8 mouse cellular contexts compared by ENCODE assay signal in genomic region chr9:61214943-61215342, GRCm38 (mm10).
DNase-seq lines count a peak whose midpoint lies in the region; ATAC-seq lines count a peak whose summit lies in the region.

No protein-coding gene starts in this region.

- no peak for ATAC-seq in forebrain, embryonic 12.5 days (ENCODE audit: low FRiP score)
- ATAC-seq in forebrain, embryonic 15.5 days (replicated peaks) = no peak
- 0 out of 2 replicates have a peak, but pooled peaks have one; percentile 52 for ATAC-seq in limb, embryonic 15.5 days (ENCODE audit: insufficient number of reproducible peaks, low FRiP score, low TSS enrichment, low read depth)
- no peak for ATAC-seq in frontal cortex, adult (ENCODE audit: low TSS enrichment)
- no peak for ATAC-seq in forebrain, embryonic 14.5 days

- peaks cover 30% of the 10 kb centered on the region for H3K27me3 ChIP-seq in forebrain, embryonic 12.5 days
- no peaks in the 10 kb centered on the region for H3K27me3 ChIP-seq in forebrain, embryonic 15.5 days
- H3K27me3 ChIP-seq in limb, embryonic 15.5 days = peaks cover 8% of the 10 kb centered on the region; the same call in 1 of the 2 replicates
- no peaks in the 10 kb centered on the region for H3K27me3 ChIP-seq in forebrain, embryonic 14.5 days (replicated peaks; ENCODE audit: control insufficient read depth, insufficient read depth, low read length)

- H3K4me1 ChIP-seq in forebrain, embryonic 12.5 days = peaks cover 25% of the 10 kb centered on the region
- H3K4me1 ChIP-seq in forebrain, embryonic 15.5 days = peaks cover 18% of the 10 kb centered on the region
- H3K4me1 ChIP-seq in brown adipose tissue, adult 24 weeks (ENCODE audit: control insufficient read depth, insufficient read depth, insufficient read length, low read length) = peaks cover 19% of the 10 kb centered on the region
- H3K4me1 ChIP-seq in limb, embryonic 15.5 days = peaks cover 11% of the 10 kb centered on the region; the same call in 1 of the 2 replicates
- H3K4me1 ChIP-seq in forebrain, embryonic 14.5 days (ENCODE audit: control insufficient read depth, insufficient read depth, low read length) = peaks cover 20% of the 10 kb centered on the region

- H3K27ac ChIP-seq in forebrain, embryonic 12.5 days = peak overlapping the region; percentile 48; the same call in 1 of the 2 replicates
- H3K27ac ChIP-seq in forebrain, embryonic 15.5 days (replicated peaks) = no peak overlapping the region
- peak overlapping the region; percentile 7; the same call in 1 of the 2 replicates for H3K27ac ChIP-seq in brown adipose tissue, adult 24 weeks (replicated peaks; ENCODE audit: low read depth, low read length)
- peak overlapping the region; percentile 14; the same call in 1 of the 2 replicates for H3K27ac ChIP-seq in limb, embryonic 15.5 days
- no peak overlapping the region for H3K27ac ChIP-seq in forebrain, embryonic 14.5 days (ENCODE audit: low read depth, low read length)

- H3K4me2 ChIP-seq in forebrain, embryonic 12.5 days = no peak overlapping the region
- H3K4me2 ChIP-seq in forebrain, embryonic 15.5 days (replicated peaks) = no peak overlapping the region
- no peak overlapping the region for H3K4me2 ChIP-seq in limb, embryonic 15.5 days
- H3K4me2 ChIP-seq in forebrain, embryonic 14.5 days (ENCODE audit: low read length) = no peak overlapping the region

- intact Hi-C loops in heart, postnatal 14 days (cut with DNase I) = loop anchor here (2.0 to 5.0 kb wide), 2 partner anchors 158 to 168 kb away; partner anchors contain the start of gene Tle3

- H3K9me3 ChIP-seq in forebrain, embryonic 12.5 days = no peaks in the 10 kb centered on the region
- no peaks in the 10 kb centered on the region for H3K9me3 ChIP-seq in forebrain, embryonic 15.5 days
- no peaks in the 10 kb centered on the region for H3K9me3 ChIP-seq in limb, embryonic 15.5 days
- H3K9me3 ChIP-seq in forebrain, embryonic 14.5 days (replicated peaks; ENCODE audit: control insufficient read depth, low read length) = no peaks in the 10 kb centered on the region

- no peaks in the 10 kb centered on the region for H3K36me3 ChIP-seq in forebrain, embryonic 12.5 days (replicated peaks)
- H3K36me3 ChIP-seq in forebrain, embryonic 15.5 days = no peaks in the 10 kb centered on the region
- no peaks in the 10 kb centered on the region for H3K36me3 ChIP-seq in limb, embryonic 15.5 days
- H3K36me3 ChIP-seq in forebrain, embryonic 14.5 days (ENCODE audit: control insufficient read depth, insufficient read depth, low read length) = no peaks in the 10 kb centered on the region

- H3K4me3 ChIP-seq in forebrain, embryonic 12.5 days (replicated peaks) = no peak overlapping the region
- H3K4me3 ChIP-seq in forebrain, embryonic 15.5 days = no peak overlapping the region
- no peak overlapping the region for H3K4me3 ChIP-seq in brown adipose tissue, adult 24 weeks (ENCODE audit: insufficient read depth, low read depth, low read length)
- no peak overlapping the region for H3K4me3 ChIP-seq in limb, embryonic 15.5 days
- H3K4me3 ChIP-seq in forebrain, embryonic 14.5 days (ENCODE audit: low read depth, low read length) = no peak overlapping the region

- DNase-seq in heart, postnatal 14 days = peak; percentile 44 to 47
- DNase-seq in cerebellum, adult 8-10 months = no peak
- no peak for DNase-seq in forebrain, embryonic 14.5 days (ENCODE audit: low spot score)

- no peak overlapping the region for H3K9ac ChIP-seq in forebrain, embryonic 12.5 days
- H3K9ac ChIP-seq in forebrain, embryonic 15.5 days (replicated peaks) = no peak overlapping the region
- H3K9ac ChIP-seq in limb, embryonic 15.5 days = no peak overlapping the region
- no peak overlapping the region for H3K9ac ChIP-seq in forebrain, embryonic 14.5 days (ENCODE audit: low read length)

- 69% methylated on average over 6 of the region's 6 CpGs for WGBS in forebrain, embryonic 12.5 days
- WGBS in forebrain, embryonic 15.5 days = 55% methylated on average over 6 of the region's 6 CpGs
- WGBS in limb, embryonic 15.5 days = 29% methylated on average over 6 of the region's 6 CpGs
- WGBS in forebrain, embryonic 14.5 days = 64% methylated on average over 6 of the region's 6 CpGs

Comparison
In these comparisons a context has a peak if more than half of its experiments do, and no peak if none do; other contexts are left out.
1. H3K27ac ChIP-seq: peak in forebrain, embryonic 12.5 days (single experiment), brown adipose tissue, adult 24 weeks (single experiment) and limb, embryonic 15.5 days (single experiment); none in forebrain, embryonic 15.5 days (single experiment) and forebrain, embryonic 14.5 days (single experiment).
2. DNase-seq: peak in heart, postnatal 14 days (2 of 2); none in cerebellum, adult 8-10 months (single experiment) and forebrain, embryonic 14.5 days (single experiment).